Mouse (Mus musculus) midbrain, postnatal 0 days (tissue): ENCODE measurements around the gene Ubtf. TPM values are rescaled to one million over a fixed set of nuclear protein-coding genes. Genes with fewer than 3 reads are reported as not detected.

Source experiments
- ATAC-seq: fragments of 200-750 bp; cut with Nextera tagmentation; 2 replicates; pipeline ENCODE4 v1.8.0; 2017; ENCODE audit warnings: moderate number of reproducible peaks, mild to moderate bottlenecking, moderate TSS enrichment, moderate library complexity; ENCODE audit not compliant: low FRiP score
- DNase-seq: peaks from one replicate; pipeline ENCODE4 v3.0.0-alpha.2; 2015; ENCODE audit warnings: low spot score
- H3K27ac ChIP-seq: fragments of 300-500 bp; sonication (generic); 2 replicates; pipeline ENCODE4 v1.5.1; 2014; ENCODE audit warnings: low read depth, mild to moderate bottlenecking, low read length, mixed read lengths
- H3K27me3 ChIP-seq: fragments of 300-500 bp; sonication (generic); 2 replicates; pipeline ENCODE4 v1.6.1; 2014; ENCODE audit warnings: low read length, control low read depth, mixed read lengths; ENCODE audit not compliant: insufficient read depth
- H3K36me3 ChIP-seq: fragments of 300-500 bp; sonication (generic); 2 replicates; pipeline ENCODE4 v1.6.1; 2014; ENCODE audit warnings: low read length, control low read depth, mixed read lengths; ENCODE audit not compliant: insufficient read depth
- H3K4me1 ChIP-seq: fragments of 300-500 bp; sonication (generic); 2 replicates; pipeline ENCODE4 v1.6.1; 2014; ENCODE audit warnings: mild to moderate bottlenecking, control low read depth, antibody characterized with exemption, low read length, mixed read lengths; ENCODE audit not compliant: insufficient read depth
- H3K4me2 ChIP-seq: fragments of 300-500 bp; sonication (generic); 2 replicates; pipeline ENCODE4 v1.6.1; 2014; ENCODE audit warnings: low read depth, mild to moderate bottlenecking, low read length, mixed read lengths; ENCODE audit not compliant: poor library complexity, severe bottlenecking
- H3K4me3 ChIP-seq: fragments of 300-500 bp; sonication (generic); 2 replicates; pipeline ENCODE4 v1.5.1; 2014; ENCODE audit warnings: low read depth, mild to moderate bottlenecking, low read length, moderate library complexity
- H3K9ac ChIP-seq: fragments of 300-500 bp; sonication (generic); replicated peaks from 2 replicates; pipeline ENCODE4 v1.6.1; 2014; ENCODE audit warnings: mild to moderate bottlenecking, low read length, moderate library complexity, mixed read lengths; ENCODE audit not compliant: poor library complexity, severe bottlenecking
- H3K9me3 ChIP-seq: fragments of 300-500 bp; sonication (generic); 2 replicates; pipeline ENCODE4 v1.6.1; 2016; ENCODE audit warnings: low read length, control low read depth
- CTCF ChIP-seq: IDR thresholded peaks from 2 replicates; pipeline ENCODE4 v1.5.1; 2016; ENCODE audit warnings: antibody characterized with exemption, mild to moderate bottlenecking
- WGBS: fragments of 180-500 bp; shearing (Covaris S2); extraction: QIAGEN DNeasy Blood & Tissue Kit; methylation state at CpG from one replicate; pipeline ENCODE4 v1.1.7; 2014; 5-methylcytosine and 5-hydroxymethylcytosine counted together
- polyA plus RNA-seq: library from polyadenylated mRNA; unstranded; fragments of >200 nt; fragmentation: Nextera tagmentation; extraction: Ambion mirVana; gene quantifications from 2 replicates; pipeline ENCODE4 v1.2.1, GENCODE M21; 2015
- total RNA-seq: library from RNA; depleted of rRNA; stranded (reverse); fragments of >200 nt; gene quantifications from 2 replicates; pipeline ENCODE4 v1.2.3, GENCODE M21; 2014

Ubtf gene
- total and polyA plus RNA-seq, 2 experiments from 2014 or later: 64.3 TPM

DNA sequence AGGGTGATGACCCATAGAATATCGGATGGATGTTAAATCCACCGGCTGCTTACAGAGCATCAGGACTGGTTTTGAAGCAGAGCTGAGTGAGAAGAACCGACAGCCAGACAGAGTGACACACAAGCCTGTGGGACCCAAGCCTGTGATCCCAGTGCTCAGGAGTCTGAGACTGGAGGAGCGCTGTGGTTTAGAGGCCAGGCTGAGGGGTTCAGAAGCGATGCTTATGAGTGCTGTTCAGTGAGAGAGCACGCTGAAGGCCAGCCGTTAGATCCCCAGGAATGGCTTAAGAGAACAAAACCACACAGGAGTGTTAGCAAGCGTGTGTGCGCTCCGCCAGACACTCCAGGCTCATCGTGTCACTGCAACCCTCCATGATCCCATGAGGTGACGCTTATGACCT is 23.2 kb upstream of the Ubtf start:
- ATAC-seq: no peak
- Histone ChIP-seq H3K9me3 (no peaks in the 10 kb centered on the region), H3K4me3 (no peak overlapping the region), H3K27ac (no peak overlapping the region), H3K4me1 (no peaks in the 10 kb centered on the region), H3K4me2 (no peak overlapping the region), H3K9ac (no peak overlapping the region), H3K36me3 (no peaks in the 10 kb centered on the region), H3K27me3 (no peaks in the 10 kb centered on the region)
- no peak for TF ChIP-seq CTCF
- DNase-seq: no peak
- 55% methylated on average over 12 of the region's 12 CpGs for WGBS

GRCm38 (mm10) chr11:102341101-102341500 is 21.6 kb upstream of the Ubtf start:
- H3K27ac ChIP-seq: no peak overlapping the region
- no peak overlapping the region for H3K4me3 ChIP-seq
- no peaks in the 10 kb centered on the region for H3K36me3 ChIP-seq
- 95% methylated on average over 4 of the region's 4 CpGs for WGBS
- DNase-seq (no peak), ATAC-seq (no peak)
- no peak for TF ChIP-seq CTCF
- H3K4me2 ChIP-seq: no peak overlapping the region
- H3K9ac ChIP-seq: no peak overlapping the region
- H3K9me3 ChIP-seq: no peaks in the 10 kb centered on the region
- H3K27me3 ChIP-seq: no peaks in the 10 kb centered on the region
- H3K4me1 ChIP-seq: no peaks in the 10 kb centered on the region

DNA sequence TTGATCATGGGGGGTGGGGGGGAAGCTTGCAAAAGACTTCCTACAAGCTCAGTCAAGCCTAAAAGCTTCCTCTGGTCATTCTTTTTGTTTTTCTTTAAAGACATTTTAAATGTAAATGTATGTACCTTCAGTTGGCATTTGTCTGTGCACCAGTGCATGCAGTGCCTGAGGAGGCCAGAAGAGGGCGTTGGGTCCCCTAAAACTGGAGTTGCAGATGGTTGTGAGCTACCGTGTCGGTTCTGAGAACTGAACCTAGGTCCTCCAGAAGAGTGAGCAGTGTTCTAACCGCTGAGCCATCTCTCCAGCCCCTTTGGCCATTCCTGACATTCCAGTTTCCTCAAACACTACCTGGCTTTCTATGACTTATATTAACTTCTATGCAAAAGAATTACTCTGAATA is 20.1 kb upstream of the Ubtf start:
- H3K4me1 ChIP-seq: no peaks in the 10 kb centered on the region
- no peak overlapping the region for H3K4me2 ChIP-seq
- TF ChIP-seq CTCF: peak; percentile 44
- WGBS: 59% methylated on average over 4 of the region's 4 CpGs
- no peak for DNase-seq
- no peak overlapping the region for H3K4me3 ChIP-seq
- no peak overlapping the region for H3K9ac ChIP-seq
- no peaks in the 10 kb centered on the region for H3K27me3 ChIP-seq
- no peaks in the 10 kb centered on the region for H3K9me3 ChIP-seq
- ATAC-seq: no peak
- H3K27ac ChIP-seq: no peak overlapping the region
- no peaks in the 10 kb centered on the region for H3K36me3 ChIP-seq

GRCm38 (mm10) chr11:102339195-102339594 is 19.7 kb upstream of the Ubtf start:
- no peak overlapping the region for H3K9ac ChIP-seq
- H3K27ac ChIP-seq: no peak overlapping the region
- H3K4me2 ChIP-seq: no peak overlapping the region
- no peak for TF ChIP-seq CTCF
- ATAC-seq (no peak), DNase-seq (peak; percentile 36)
- 78% methylated on average over 11 of the region's 11 CpGs for WGBS
- no peaks in the 10 kb centered on the region for H3K36me3 ChIP-seq
- H3K27me3 ChIP-seq: no peaks in the 10 kb centered on the region
- H3K4me3 ChIP-seq: no peak overlapping the region
- no peaks in the 10 kb centered on the region for H3K9me3 ChIP-seq
- no peaks in the 10 kb centered on the region for H3K4me1 ChIP-seq

DNA sequence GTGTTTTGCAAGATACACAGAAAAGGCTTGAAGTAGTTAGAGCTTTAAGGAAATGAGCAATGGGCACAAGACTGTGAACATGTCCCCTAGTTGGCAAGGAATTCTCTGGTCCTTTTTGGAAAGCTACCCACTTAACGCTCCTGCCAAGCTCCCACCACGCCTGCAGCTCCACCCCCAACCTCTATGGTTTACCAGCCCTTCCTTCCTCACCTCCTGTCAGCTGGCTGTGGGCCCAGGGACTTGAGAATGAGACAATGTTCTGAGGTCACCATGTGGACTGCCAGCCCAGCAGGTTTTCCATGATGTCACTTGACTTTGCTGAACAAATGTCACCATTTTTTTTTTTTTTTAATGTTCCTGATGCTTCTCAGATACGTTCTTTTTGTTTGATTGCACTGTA is 19.0 kb upstream of the Ubtf start:
- Histone ChIP-seq H3K27ac (no peak overlapping the region), H3K4me3 (no peak overlapping the region), H3K9me3 (no peaks in the 10 kb centered on the region), H3K4me2 (no peak overlapping the region), H3K9ac (no peak overlapping the region), H3K36me3 (no peaks in the 10 kb centered on the region), H3K27me3 (no peaks in the 10 kb centered on the region), H3K4me1 (no peaks in the 10 kb centered on the region; the same call in 1 of the 2 replicates)
- no peak for TF ChIP-seq CTCF
- 63% methylated on average over 3 of the region's 3 CpGs for WGBS
- DNase-seq: peak; percentile 90
- ATAC-seq: no peak

GRCm38 (mm10) chr11:102337921-102338320 is 18.4 kb upstream of the Ubtf start:
- ATAC-seq (no peak), DNase-seq (no peak)
- H3K36me3 ChIP-seq: no peaks in the 10 kb centered on the region
- H3K9ac ChIP-seq: no peak overlapping the region
- H3K27ac ChIP-seq: no peak overlapping the region
- no peak overlapping the region for H3K4me3 ChIP-seq
- H3K4me1 ChIP-seq: no peaks in the 10 kb centered on the region; the same call in 1 of the 2 replicates
- no peaks in the 10 kb centered on the region for H3K27me3 ChIP-seq
- no peaks in the 10 kb centered on the region for H3K9me3 ChIP-seq
- WGBS: 86% methylated on average over 1 of the region's 1 CpGs
- TF ChIP-seq CTCF: no peak
- H3K4me2 ChIP-seq: no peak overlapping the region
